Mouse (Mus musculus): Measurements from ENCODE around the gene Insig1.

Gene Insig1

GRCm38 (mm10) chr5:28118531-28118925, 47.4 kb downstream of the Insig1 start:
- DNase-seq (ENCODE audit: low read depth, low spot score) = peak; percentile 18

GRCm38 (mm10) chr5:28119576-28119975, 48.4 kb downstream of the Insig1 start:
- DNase-seq (ENCODE audit: low read depth, low spot score) = no peak

DNA sequence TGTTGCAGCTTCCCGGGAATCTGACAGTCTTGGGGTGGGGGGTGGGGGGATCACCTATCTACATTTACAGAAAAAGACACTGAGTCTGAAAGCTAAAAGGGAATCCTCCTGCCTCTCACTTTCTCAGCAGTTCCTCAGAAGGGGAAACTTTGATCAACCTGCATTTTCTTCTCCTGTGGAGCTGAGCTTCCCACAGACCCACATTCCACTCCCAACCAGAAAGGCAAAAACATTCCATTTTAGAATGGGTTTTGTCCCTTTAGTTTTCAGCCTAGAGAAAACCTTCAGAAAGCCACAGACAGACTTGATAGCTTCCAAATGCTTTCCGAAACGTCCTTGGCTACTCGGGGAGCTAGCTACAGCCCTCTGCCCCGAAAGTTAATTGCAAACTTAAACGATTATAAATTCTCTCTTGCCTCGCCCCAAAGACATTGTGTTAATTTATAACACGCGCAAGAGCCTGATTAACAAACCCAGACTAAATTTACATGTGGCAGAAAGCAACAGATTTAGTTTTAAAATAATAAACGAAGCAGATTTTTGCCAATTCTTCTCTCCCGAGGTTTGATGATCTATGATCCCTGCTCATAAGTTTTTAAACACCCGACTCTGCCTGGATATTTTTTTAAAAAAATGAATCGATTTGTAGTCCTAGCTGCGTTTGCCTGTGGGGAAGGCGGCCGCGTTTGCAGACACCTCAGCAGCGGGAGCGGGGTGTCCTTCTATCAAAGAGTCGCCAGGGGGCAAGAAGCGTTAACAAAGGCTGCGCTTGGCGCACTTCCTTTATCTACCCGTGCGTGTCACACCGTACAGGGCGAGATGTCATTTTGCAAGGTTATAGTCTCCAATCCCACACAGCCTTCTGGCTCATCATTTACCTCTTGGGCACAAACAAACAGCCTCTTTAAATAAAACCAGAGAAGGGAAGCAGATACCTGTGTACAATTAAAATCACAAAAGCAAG, 51.6 kb downstream of the Insig1 start:
- peak; percentile 87 for DNase-seq (ENCODE audit: low read depth, low spot score)

- DNase-seq (ENCODE audit: low read depth, low spot score) = no peak
Measured at GRCm38 (mm10) chr5:28123455-28123825, 52.3 kb downstream of the Insig1 start.

DNA sequence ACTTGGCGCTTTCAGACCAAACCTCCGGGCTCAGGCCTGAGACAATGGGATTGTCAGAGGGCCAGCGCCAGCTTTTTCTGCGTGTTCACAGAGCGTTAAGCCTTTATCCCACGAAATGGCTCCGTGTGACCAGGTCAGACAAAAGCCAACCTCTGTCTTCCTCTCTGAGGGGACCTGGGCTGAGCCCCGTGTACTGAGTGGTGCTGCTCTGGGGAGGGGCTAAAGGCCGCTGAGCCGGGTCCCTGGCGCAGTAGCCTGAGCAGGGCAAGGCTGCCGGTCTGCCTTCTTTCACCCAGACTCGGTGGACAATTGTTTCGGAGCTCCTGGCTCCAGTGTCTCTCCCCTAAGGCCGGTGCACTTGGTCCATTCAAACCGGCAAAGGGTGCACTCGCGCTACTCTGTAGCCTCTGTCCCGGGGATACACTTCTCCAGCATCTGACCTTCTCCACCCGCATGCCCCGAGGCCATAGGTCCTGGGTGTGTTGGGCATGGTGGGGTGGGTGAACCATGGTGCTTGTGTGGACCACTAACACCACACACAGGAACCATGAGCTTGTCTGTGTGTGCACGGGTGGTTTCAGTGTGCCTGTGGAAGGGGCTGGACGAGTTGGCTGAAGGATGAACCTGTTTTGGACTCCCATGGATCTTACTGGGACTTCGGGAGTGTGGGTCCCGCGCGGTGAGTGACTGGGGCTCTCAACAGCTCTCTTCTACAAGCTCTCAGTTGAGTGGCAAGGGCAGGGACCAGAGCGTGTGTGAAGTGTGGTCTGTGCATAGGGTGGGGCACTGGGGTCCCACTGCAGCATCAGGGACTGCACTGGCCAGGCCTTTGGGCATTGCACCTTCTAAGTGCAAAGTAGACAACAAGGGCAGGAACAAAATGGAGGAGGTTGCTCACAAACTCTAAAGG, 53.4 kb downstream of the Insig1 start:
- peak; percentile 27 for DNase-seq (ENCODE audit: low read depth, low spot score)

Data from R1 (cell line).